Mouse (Mus musculus): Measurements from ENCODE around the gene Traf5. TPM values are rescaled to one million over a fixed set of nuclear protein-coding genes. Genes with fewer than 3 reads are reported as not detected.
A peak's percentile ranks its signal among the peaks of the same experiment; 100 is the strongest.

Gene Traf5
- polyA plus RNA-seq, 1 experiment from 2014 or later, result 8.1 TPM

GRCm38 (mm10) chr1:191963948-191964772, 128.2 kb downstream of the Traf5 start:
- H3K4me2 ChIP-seq, result no peak overlapping the region
- WGBS (ENCODE audit: insufficient replicate concordance), result 16% methylated on average over 8 of the region's 8 CpGs
- no peaks in the 10 kb centered on the region; the same call in 1 of the 2 replicates for H3K27me3 ChIP-seq
- DNase-seq (peak; percentile 76), ATAC-seq (ENCODE audit: low read depth) (peak; percentile 84)
- peaks cover 8% of the 10 kb centered on the region for H3K4me1 ChIP-seq (replicated peaks)
- peak overlapping the region; percentile 61 for H3K27ac ChIP-seq
- no peaks in the 10 kb centered on the region for H3K9me3 ChIP-seq (replicated peaks)
- H3K4me3 ChIP-seq (replicated peaks), result no peak overlapping the region
- H3K9ac ChIP-seq, result no peak overlapping the region
- no peaks in the 10 kb centered on the region for H3K36me3 ChIP-seq

- H3K4me3 ChIP-seq (replicated peaks), result no peak overlapping the region
- DNase-seq (no peak), ATAC-seq (ENCODE audit: low read depth) (no peak)
- H3K9ac ChIP-seq, result no peak overlapping the region
- no peaks in the 10 kb centered on the region for H3K9me3 ChIP-seq (replicated peaks)
- no peaks in the 10 kb centered on the region for H3K36me3 ChIP-seq
- H3K4me2 ChIP-seq, result no peak overlapping the region
- peaks cover 8% of the 10 kb centered on the region for H3K4me1 ChIP-seq (replicated peaks)
- no peaks in the 10 kb centered on the region; the same call in 1 of the 2 replicates for H3K27me3 ChIP-seq
- H3K27ac ChIP-seq, result no peak overlapping the region
- 64% methylated on average over 3 of the region's 3 CpGs for WGBS (ENCODE audit: insufficient replicate concordance)
These were observed 128.9 kb downstream of the Traf5 start for GRCm38 (mm10) chr1:191963413-191963812.

GRCm38 (mm10) chr1:191960946-191961345, 131.4 kb downstream of the Traf5 start:
- Histone ChIP-seq H3K4me2 (no peak overlapping the region), H3K36me3 (no peaks in the 10 kb centered on the region), H3K4me3 (replicated peaks) (no peak overlapping the region), H3K9me3 (replicated peaks) (no peaks in the 10 kb centered on the region), H3K9ac (no peak overlapping the region), H3K27ac (no peak overlapping the region), H3K27me3 (no peaks in the 10 kb centered on the region; the same call in 1 of the 2 replicates), H3K4me1 (replicated peaks) (peaks cover 17% of the 10 kb centered on the region)
- DNase-seq, result no peak
- no peak for ATAC-seq (ENCODE audit: low read depth)
- 32% methylated on average over 2 of the region's 2 CpGs for WGBS (ENCODE audit: insufficient replicate concordance)

GRCm38 (mm10) chr1:191957321-191957720, 135.0 kb downstream of the Traf5 start:
- 77% methylated on average over 3 of the region's 3 CpGs for WGBS (ENCODE audit: insufficient replicate concordance)
- Histone ChIP-seq H3K36me3 (no peaks in the 10 kb centered on the region), H3K4me1 (replicated peaks) (peaks cover 15% of the 10 kb centered on the region), H3K9me3 (replicated peaks) (no peaks in the 10 kb centered on the region), H3K27me3 (no peaks in the 10 kb centered on the region), H3K4me3 (replicated peaks) (no peak overlapping the region), H3K4me2 (no peak overlapping the region), H3K27ac (no peak overlapping the region), H3K9ac (no peak overlapping the region)
- DNase-seq (no peak), ATAC-seq (ENCODE audit: low read depth) (no peak)

GRCm38 (mm10) chr1:191956871-191957270, 135.5 kb downstream of the Traf5 start:
- Histone ChIP-seq H3K9ac (no peak overlapping the region), H3K4me1 (replicated peaks) (peaks cover 15% of the 10 kb centered on the region), H3K27ac (peak overlapping the region; percentile 16; the same call in 1 of the 2 replicates), H3K4me3 (replicated peaks) (no peak overlapping the region), H3K4me2 (0 out of 2 replicates have a peak overlapping the region, but pooled peaks have one; percentile 23), H3K27me3 (no peaks in the 10 kb centered on the region), H3K36me3 (no peaks in the 10 kb centered on the region), H3K9me3 (replicated peaks) (no peaks in the 10 kb centered on the region)
- no peak for ATAC-seq (ENCODE audit: low read depth)
- no peak for DNase-seq
- WGBS (ENCODE audit: insufficient replicate concordance), result 49% methylated on average over 2 of the region's 2 CpGs

- Histone ChIP-seq H3K36me3 (no peaks in the 10 kb centered on the region), H3K27me3 (no peaks in the 10 kb centered on the region), H3K4me1 (replicated peaks) (peaks cover 15% of the 10 kb centered on the region), H3K4me2 (0 out of 2 replicates have a peak overlapping the region, but pooled peaks have one; percentile 23), H3K9ac (no peak overlapping the region), H3K27ac (no peak overlapping the region; the same call in 1 of the 2 replicates), H3K9me3 (replicated peaks) (no peaks in the 10 kb centered on the region), H3K4me3 (replicated peaks) (no peak overlapping the region)
- DNase-seq (no peak), ATAC-seq (ENCODE audit: low read depth) (peak; percentile 57)
- 42% methylated on average over 3 of the region's 3 CpGs for WGBS (ENCODE audit: insufficient replicate concordance)
These were observed 136.1 kb downstream of the Traf5 start for GRCm38 (mm10) chr1:191956261-191956660.

GRCm38 (mm10) chr1:191955101-191955500, 137.3 kb downstream of the Traf5 start:
- Histone ChIP-seq H3K4me3 (replicated peaks) (no peak overlapping the region), H3K4me1 (replicated peaks) (peaks cover 15% of the 10 kb centered on the region), H3K27me3 (no peaks in the 10 kb centered on the region), H3K4me2 (no peak overlapping the region), H3K36me3 (no peaks in the 10 kb centered on the region), H3K27ac (peak overlapping the region; percentile 1), H3K9ac (no peak overlapping the region), H3K9me3 (replicated peaks) (no peaks in the 10 kb centered on the region)
- peak; percentile 34 for ATAC-seq (ENCODE audit: low read depth)
- DNase-seq, result no peak
- 32% methylated on average over 3 of the region's 3 CpGs for WGBS (ENCODE audit: insufficient replicate concordance)

GRCm38 (mm10) chr1:191952733-191953335, 139.5 kb downstream of the Traf5 start:
- Histone ChIP-seq H3K9ac (no peak overlapping the region), H3K4me3 (replicated peaks) (no peak overlapping the region), H3K36me3 (no peaks in the 10 kb centered on the region), H3K27ac (no peak overlapping the region), H3K9me3 (replicated peaks) (no peaks in the 10 kb centered on the region), H3K4me2 (no peak overlapping the region), H3K27me3 (no peaks in the 10 kb centered on the region), H3K4me1 (replicated peaks) (peaks cover 15% of the 10 kb centered on the region)
- 78% methylated on average over 11 of the region's 11 CpGs for WGBS (ENCODE audit: insufficient replicate concordance)
- no peak for DNase-seq
- no peak for ATAC-seq (ENCODE audit: low read depth)

- Histone ChIP-seq H3K9ac (no peak overlapping the region), H3K27ac (no peak overlapping the region), H3K9me3 (replicated peaks) (no peaks in the 10 kb centered on the region), H3K36me3 (no peaks in the 10 kb centered on the region), H3K4me2 (no peak overlapping the region), H3K27me3 (no peaks in the 10 kb centered on the region), H3K4me3 (replicated peaks) (no peak overlapping the region), H3K4me1 (replicated peaks) (peaks cover 15% of the 10 kb centered on the region)
- no peak for DNase-seq
- no peak for ATAC-seq (ENCODE audit: low read depth)
- WGBS (ENCODE audit: insufficient replicate concordance), result 55% methylated on average over 2 of the region's 2 CpGs
These were observed 141.7 kb downstream of the Traf5 start for GRCm38 (mm10) chr1:191950611-191951010.

GRCm38 (mm10) chr1:191948600-191948999, 143.8 kb downstream of the Traf5 start:
- Histone ChIP-seq H3K27ac (no peak overlapping the region), H3K4me2 (no peak overlapping the region), H3K27me3 (no peaks in the 10 kb centered on the region), H3K4me3 (replicated peaks) (no peak overlapping the region), H3K4me1 (replicated peaks) (peaks cover 11% of the 10 kb centered on the region), H3K36me3 (no peaks in the 10 kb centered on the region), H3K9me3 (replicated peaks) (no peaks in the 10 kb centered on the region), H3K9ac (no peak overlapping the region)
- whole genome bisulfite sequencing (ENCODE audit: insufficient replicate concordance), result 70% methylated on average over 8 of the region's 8 CpGs
- no peak for DNase-seq
- ATAC-seq (ENCODE audit: low read depth), result no peak

GRCm38 (mm10) chr1:191947796-191948195, 144.6 kb downstream of the Traf5 start:
- ATAC-seq (ENCODE audit: low read depth) (no peak), DNase-seq (no peak)
- WGBS (ENCODE audit: insufficient replicate concordance), result 71% methylated on average over 8 of the region's 8 CpGs
- no peak overlapping the region for H3K4me2 ChIP-seq
- no peak overlapping the region for H3K9ac ChIP-seq
- no peak overlapping the region for H3K4me3 ChIP-seq (replicated peaks)
- H3K9me3 ChIP-seq (replicated peaks), result no peaks in the 10 kb centered on the region
- peaks cover 11% of the 10 kb centered on the region for H3K4me1 ChIP-seq (replicated peaks)
- H3K36me3 ChIP-seq, result no peaks in the 10 kb centered on the region
- no peak overlapping the region for H3K27ac ChIP-seq
- no peaks in the 10 kb centered on the region for H3K27me3 ChIP-seq
